Mouse (Mus musculus) heart, postnatal 14 days (tissue): ENCODE data around the gene Eid2b. TPM values are rescaled to one million over a fixed set of nuclear protein-coding genes. Genes with fewer than 3 reads are reported as not detected.

Experiments used
- DNase-seq, 2 experiments: peaks; one replicate each; pipeline ENCODE4 v3.0.0; 2021 to 2022
- intact Hi-C: fragments of 180-260 bp; cut with DNase I; formaldehyde crosslinking; loops from one replicate; pipeline ENCODE4 v1.15.1; 2025
- total RNA-seq, 2 experiments: library from RNA; stranded (reverse); gene quantifications; 2 replicates each; pipeline ENCODE4 v1.2.3; 2021

The Eid2b gene
- total RNA-seq, 2 experiments from 2014 or later: 8.0 to 9.4 TPM

DNA sequence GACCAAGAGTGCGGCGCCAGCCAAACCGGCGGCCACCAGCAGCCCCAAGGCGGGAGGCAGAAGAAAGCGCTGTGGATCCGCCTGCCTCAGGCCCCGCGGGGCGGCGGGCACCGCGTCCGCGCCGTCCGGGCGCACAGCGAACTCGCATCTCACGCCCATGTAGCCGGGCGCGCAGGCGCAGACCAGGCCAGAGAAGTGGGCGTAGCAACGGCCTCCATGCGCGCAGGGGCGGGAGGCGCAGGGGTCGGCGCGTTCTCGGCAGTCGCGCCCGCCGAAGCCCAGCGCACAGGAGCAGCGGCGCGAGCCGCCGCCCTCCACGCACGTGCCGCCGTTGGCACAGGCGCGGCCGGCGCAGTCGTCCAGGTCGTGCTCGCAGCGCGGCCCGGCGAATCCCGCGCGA is 16.9 kb downstream of the Eid2b start:
- DNase-seq: peak; percentile 67 to 69
- intact Hi-C loops: no loop called here

DNA sequence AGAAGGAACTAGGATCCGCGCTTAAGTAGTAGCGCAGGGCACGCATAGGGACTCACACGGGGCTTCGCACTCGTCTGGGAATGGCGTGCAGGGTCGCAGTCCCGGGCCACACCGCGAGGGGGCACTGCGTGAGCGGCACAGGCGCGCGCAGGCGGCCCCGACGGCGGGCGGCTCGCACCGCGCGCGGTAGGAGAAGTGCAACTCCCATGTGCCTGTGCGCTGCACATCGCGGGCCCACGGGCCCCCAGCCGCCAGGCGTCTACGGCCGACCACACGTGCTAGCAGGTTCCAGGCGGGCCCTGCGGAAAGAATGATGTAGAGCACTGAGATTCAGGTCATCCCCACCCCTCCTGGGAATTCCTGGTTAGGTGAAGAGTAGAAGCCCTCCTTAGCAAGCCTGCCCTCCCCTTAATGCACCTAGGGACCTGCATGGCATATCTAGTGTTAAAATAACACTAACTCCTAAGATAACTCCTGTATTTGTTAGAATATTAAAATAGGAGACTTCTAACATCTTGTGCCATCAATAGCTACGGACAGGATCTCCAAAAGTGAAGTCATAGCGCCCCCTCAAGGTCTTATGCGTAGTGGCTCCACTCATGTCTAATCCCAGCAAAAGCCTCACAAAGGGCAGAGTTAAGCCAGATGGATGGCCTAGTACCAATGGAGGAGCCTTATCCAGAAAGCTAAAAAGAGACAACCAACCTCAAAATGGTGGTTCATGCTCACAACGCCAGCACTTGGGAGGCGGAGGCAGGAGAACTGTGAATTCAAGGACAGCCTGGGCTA is 21.5 kb downstream of the Eid2b start:
- DNase-seq: peak in 1 of 2 experiments; percentile 50
- intact Hi-C loops: loop anchor here (2.0 kb wide), 1 partner anchor 150 kb away; no protein-coding TSS in a partner anchor

DNA sequence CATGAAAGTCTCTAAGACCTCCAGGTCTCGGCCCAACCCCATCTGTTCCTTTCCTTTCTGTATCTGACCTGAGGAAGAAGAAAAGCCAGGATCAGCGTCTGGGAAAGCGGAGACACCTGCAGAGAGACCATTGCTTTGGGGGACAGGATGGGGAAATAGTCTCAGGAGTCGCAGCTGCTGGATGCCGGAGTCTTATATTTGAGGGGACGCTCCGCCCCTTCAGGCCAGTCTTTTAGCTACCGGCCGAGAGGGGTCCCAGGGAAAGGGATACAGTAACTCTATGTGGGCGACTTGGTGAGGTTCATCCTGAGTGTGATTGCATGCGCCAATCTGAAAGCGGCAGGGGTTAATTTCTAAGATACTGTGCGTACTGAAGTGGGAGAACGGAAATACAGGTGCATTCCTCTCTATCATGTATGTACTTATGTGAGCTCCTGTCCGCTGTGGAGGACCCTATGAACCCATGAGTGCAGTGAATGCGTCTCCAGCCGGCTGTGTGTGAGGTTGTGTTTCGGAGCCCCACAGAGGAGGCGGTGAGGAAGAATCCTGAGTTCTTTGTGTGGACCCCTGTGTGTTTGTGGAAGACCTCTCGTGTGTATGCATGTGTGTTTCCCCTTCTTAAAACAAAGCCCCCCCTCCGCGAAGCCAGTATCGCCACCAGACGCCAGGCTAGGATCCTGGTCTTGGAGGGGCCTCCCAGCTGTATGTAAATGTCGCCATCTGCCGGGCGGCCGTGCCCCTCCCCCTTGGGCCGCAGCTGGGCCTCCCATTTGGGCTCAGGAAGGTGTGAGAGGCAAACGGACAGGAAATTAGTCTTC is 24.3 kb downstream of the Eid2b start, which contains the start of gene Dll3:
Gene Dll3, minus strand, starts transcription at position 623 of the 818 bp plus-strand sequence.
- intact Hi-C loops: loop anchor here (2.0 to 5.0 kb wide), 3 partner anchors 25 to 250 kb away; partner anchors contain the start of genes Eid2b and Psmc4
- peak; percentile 64 to 78 for DNase-seq

DNA sequence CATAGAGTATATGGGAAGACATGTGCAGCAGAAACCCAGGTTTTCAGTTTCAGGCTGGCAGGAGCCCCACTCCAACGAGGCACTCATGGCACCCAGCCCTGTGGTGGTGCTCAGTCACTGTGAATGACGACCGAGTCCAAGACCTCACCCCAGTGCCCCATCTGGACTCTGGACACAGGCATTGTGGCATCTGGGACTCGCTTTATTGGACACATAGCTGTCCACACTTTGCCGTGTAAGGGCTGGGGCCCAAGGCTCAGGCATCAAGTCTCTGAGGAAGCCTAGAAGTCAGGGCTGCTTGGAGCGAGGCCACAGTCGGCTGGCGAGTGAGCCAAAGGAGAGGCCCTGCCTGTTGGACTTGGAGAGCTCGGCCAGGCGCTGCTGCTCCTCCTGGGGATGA is 28.1 kb downstream of the Eid2b start:
- DNase-seq: no peak
- intact Hi-C loops: no loop called here

DNA sequence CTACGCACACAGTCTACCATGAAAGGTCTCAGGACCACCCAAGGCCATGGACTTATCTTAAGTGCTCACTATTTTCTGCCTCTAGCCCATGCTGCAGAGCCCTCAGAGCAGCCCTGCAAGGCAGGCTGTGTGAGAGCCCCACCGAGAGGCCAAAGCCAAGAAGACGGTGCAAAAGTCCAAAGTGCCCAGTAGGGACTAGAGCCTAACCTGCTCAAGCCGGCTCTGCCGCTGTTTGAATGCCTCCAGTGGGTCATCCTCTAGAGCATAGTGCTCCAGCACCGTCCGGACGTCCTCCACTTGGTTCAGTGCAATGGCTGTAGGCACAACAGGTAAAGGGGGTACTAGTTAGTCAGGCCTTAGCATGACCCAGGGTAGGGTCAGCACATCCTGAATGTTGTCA is 28.7 kb downstream of the Eid2b start:
- no peak for DNase-seq
- intact Hi-C loops: no loop called here

DNA sequence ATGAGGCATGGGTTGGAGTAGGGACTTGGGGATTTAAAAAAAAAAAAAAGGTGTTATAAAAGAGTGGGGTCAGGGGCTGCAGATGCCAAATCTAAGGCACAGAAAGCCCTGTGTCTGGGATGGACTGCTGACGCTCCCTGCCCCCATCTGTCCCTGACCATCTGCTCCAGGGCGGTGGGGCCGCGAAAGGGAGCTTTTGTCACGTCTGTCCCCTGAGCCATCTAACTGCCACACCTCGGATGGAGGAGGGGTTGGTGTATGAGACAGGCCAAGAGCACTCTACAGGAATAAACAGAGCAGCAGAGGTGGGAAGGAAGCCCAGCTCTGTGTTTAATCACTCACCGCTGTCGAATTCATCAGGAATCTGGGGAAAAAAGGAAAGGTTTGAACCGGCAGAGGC is 32.2 kb downstream of the Eid2b start:
- no peak for DNase-seq
- intact Hi-C loops: no loop called here

DNA sequence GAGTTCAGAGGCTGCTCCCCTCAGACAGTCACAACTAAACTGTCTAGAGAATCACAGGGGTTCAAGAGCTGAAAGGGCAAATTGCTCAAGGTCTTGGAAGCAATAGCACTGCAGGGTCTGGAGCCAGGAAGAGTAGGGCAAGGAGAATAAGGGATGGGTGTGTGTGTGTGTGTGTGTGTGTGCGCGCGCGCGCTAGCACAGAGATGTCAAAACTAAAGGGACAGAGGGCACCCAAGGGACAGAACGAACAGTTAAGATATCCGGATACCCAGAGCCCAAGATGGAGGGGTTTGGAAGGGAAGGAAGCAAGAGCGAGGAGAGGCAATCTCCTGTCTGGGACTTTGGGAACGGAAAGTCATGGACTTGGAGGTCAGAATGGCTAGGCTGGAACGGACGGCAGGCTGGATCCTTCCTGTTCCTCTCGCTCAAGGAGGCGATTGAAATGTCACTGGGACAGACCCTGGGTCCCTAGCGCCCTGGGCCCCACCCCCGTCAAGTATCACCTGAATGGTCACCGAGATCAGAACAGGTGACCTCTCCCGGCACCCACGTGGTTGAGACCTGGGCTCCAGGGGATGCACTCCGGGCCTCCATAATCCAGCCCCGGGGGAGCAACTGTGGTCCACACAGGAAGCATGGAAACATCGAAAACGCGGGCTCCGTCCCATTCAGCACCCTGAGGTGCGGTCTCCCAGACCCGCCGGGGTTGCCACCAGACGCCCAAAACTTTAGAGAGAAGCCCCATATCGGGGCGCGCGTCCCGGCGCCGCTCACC is 33.8 kb downstream of the Eid2b start:
- intact Hi-C loops: no loop called here
- DNase-seq: no peak

DNA sequence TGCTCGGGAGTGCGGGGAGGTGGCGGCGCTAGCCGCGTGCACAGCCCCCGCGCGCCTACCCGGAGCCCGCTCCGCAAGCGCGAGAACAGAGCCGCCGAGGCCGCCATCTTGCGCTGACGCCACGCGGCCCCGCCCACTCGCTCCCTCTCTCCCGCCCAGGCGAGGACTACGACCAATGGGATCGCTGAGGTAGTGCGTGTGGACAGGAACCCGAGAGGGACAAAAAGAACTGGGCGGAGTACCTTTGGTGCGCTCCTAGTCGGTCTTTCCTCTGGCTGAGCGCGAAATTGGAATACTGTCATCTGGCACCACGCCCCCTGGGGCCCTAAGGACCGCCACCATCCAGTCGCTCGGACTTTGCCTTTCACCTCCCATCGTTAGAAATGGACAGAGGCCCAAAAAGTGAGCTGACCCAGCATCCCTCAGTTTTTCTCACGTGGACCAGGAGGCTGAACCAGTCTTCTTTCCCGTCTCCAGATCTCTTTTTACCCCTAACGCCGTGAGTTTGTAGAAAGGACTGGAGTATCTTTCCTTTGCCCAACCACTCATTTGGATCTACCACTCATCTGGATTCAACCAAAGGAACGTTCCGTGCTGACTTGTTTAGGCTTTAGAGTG is 34.5 kb downstream of the Eid2b start, which contains the start of gene Timm50:
Gene Timm50, minus strand, starts transcription at position 147 of the 618 bp plus-strand sequence.
- DNase-seq: peak; percentile 97 to 98
- intact Hi-C loops: no loop called here

DNA sequence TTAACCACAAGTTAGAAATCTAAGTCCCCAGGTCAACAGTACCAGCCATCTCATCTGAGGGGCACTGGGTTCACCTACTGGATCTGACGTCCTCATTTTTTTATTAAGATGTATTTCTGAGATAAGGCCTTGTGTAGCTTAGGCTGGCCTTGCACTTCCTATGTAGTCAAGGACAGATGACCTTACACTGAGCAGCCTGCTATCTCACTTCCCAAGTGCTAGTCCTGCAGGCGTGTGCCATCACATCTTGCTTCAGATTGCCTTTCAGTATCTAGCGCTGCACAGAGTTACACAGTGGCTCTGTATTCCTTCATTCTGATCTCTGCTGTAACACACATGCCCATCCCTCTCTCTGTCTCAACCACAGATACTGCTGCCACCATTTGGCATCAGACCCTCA is 40.5 kb downstream of the Eid2b start:
- intact Hi-C loops: no loop called here
- no peak for DNase-seq

DNA sequence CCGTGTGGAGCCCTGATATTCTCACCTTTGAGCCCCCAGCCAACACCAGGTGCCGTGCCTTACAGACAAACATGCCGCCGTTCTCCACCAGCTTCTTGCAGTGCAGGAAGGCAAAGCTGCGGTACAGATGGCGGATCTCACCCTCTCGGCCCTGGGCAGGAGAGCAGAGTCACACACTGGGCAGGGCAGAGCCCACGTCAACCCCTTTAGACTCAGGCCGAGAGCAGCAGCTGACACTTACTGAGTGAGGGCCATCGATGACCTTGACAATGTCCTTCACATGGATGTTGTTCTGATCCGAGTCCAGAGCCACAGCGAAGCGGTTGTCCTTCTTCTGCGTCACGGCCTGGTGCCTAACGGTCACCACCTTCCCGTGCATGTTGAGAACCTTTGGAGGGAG is 41.2 kb downstream of the Eid2b start:
- intact Hi-C loops: no loop called here
- DNase-seq: no peak

DNA sequence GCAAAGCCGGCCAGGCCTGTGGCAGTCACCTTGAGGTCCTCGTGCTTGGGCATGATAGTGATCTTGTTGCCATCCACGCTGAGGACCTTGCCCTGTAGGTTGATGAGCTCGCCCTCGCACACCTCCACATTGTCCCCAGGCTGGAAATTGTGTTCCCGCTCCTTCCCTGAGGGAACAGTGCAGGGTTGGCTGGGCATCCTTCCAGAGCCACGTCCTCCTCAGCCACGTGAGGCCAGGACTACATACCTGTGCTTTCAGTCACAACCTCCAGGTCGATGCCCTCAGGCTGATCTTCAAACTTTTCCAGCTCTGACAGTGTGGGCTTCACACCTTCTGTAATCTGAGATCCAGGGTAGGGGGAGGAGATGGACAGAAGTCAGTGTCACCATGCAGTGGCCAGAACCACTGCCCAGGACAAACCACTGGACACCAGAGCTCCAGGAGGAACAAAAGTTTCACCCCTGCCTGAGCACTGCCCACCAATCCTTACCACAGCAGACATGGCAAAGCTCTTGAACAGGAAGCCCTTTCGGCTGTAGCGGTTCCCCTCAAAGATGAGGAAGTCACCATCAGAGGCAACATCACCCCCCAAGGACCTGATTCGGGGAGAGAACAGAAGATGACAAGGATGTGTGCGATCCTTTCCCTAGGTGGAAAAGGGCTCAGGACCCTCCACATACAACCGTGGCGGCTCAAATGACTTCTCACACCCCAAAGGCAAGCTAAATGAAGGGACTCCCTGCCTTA is 44.6 kb downstream of the Eid2b start:
- DNase-seq: no peak
- intact Hi-C loops: no loop called here

DNA sequence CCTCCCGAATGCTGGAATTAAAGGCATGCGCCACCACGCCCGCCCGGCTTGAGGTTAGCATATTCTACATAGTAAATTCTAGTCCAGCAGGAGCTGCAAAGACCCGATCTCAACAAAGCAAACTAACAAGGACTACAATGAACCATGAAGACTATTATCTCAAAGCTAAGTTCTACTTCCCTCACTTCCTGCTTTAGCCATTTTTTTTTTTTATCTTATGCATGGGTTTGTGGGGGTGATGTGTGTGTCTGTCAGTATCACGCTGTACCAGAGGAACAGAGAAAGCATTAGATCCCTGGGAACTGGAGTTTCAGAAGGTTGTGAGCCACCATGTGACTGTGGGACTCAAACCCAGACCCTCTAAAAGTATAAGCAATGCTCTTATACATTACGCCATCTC is 47.8 kb downstream of the Eid2b start:
- DNase-seq: no peak
- intact Hi-C loops: no loop called here

DNA sequence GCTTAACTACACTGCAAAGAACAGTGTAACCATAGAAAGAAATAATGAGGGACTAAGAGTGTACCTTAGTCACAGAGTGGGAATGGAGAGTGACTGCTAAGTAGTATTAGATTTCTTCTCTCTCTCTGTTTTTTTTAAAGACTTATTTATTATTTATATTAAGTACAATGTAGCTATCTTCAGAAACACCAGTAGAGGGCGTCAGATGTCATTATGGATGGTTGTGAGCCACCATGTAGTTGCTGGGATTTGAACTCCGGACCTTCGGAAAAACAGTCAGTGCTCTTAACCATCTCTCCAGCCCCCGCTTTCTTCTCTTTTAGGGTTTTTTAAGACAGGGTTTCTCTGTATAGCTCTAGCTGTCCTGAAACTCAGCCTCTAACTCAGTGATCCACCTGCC is 48.9 kb downstream of the Eid2b start:
- intact Hi-C loops: no loop called here
- no peak for DNase-seq

DNA sequence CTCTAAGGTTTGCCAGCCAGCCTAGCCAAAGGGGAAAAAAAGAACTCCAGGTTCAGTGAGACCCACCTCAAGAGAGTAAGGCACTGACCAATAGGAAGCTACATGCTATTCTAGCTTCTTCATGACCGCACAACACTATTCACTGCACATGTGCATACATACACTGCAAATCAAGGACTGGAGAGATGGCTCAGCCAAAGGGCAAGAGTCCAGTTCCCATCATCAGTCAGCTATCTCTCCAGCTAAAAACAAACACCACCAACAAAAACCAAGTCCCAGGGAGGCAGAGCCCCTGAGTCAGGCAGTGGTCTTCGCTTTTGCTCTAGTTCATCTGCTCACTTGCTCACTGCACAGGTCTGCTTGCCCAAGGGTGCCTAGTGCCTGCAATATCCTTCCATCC is 50.7 kb downstream of the Eid2b start:
- no peak for DNase-seq
- intact Hi-C loops: no loop called here

Other genes with a start within 250 kb of the Eid2b start
- 100 to 1,000 TPM; 102 to 105 TPM for gene Psmc4, start 227.6 kb upstream of the Eid2b start, total RNA-seq
- gene Fcgbp, start 206.5 kb upstream of the Eid2b start, total RNA-seq: 1 to 10 TPM in 1 of 2 experiments, under 1 TPM in 1; 0.14 to 2.0 TPM
- under 1 TPM in 1 of 2 experiments, not detected in 1; 0.02 TPM for gene 9530053A07Rik, start 148.3 kb upstream of the Eid2b start, total RNA-seq
- 10 to 100 TPM; 31.2 to 37.7 TPM for gene Fbl, start 108.0 kb upstream of the Eid2b start, total RNA-seq
- 10 to 100 TPM; 37.4 to 40.8 TPM for gene Dyrk1b, start 98.3 kb upstream of the Eid2b start, total RNA-seq
- gene Eid2, start 9.9 kb upstream of the Eid2b start, total RNA-seq: 10 to 100 TPM; 10.7 to 11.9 TPM
- gene Selenov, start 13.4 kb downstream of the Eid2b start, total RNA-seq: not detected
- gene Dll3, start 24.5 kb downstream of the Eid2b start, total RNA-seq: not detected
- gene Timm50, start 34.3 kb downstream of the Eid2b start, total RNA-seq: 10 to 100 TPM; 47.9 to 57.3 TPM
- 10 to 100 TPM; 55.6 to 58.4 TPM for gene Supt5, start 61.0 kb downstream of the Eid2b start, total RNA-seq
- 100 to 1,000 TPM; 540 to 612 TPM for gene Rps16, start 72.9 kb downstream of the Eid2b start, total RNA-seq
- gene Plekhg2, start 94.9 kb downstream of the Eid2b start, total RNA-seq: 10 to 100 TPM; 32.1 to 32.5 TPM
- 10 to 100 TPM; 25.7 to 27.6 TPM for gene Zfp36, start 102.5 kb downstream of the Eid2b start, total RNA-seq
- 10 to 100 TPM; 18.4 to 19.9 TPM for gene Med29, start 115.0 kb downstream of the Eid2b start, total RNA-seq
- gene Paf1, start 115.2 kb downstream of the Eid2b start, total RNA-seq: 10 to 100 TPM; 46.2 to 47.7 TPM
- gene Gmfg, start 159.7 kb downstream of the Eid2b start, total RNA-seq: 10 to 100 TPM in 1 of 2 experiments, 1 to 10 TPM in 1; 8.1 to 18.8 TPM
- gene Lrfn1, start 174.2 kb downstream of the Eid2b start, total RNA-seq: 1 to 10 TPM in 1 of 2 experiments, under 1 TPM in 1; 0.69 to 1.1 TPM
- gene Ifnl2, start 232.7 kb downstream of the Eid2b start, total RNA-seq: not detected
- gene Ifnl3, start 245.1 kb downstream of the Eid2b start, total RNA-seq: not detected